Mouse (Mus musculus) kidney, adult 2 months (tissue): ENCODE measurements around the gene Prpf8.

Experiments
- CTCF ChIP-seq: fragments of 200-500 bp; conservative IDR thresholded peaks from 2 replicates; pipeline ENCODE4 v1.5.1; 2011; ENCODE audit warnings: low read depth, mild to moderate bottlenecking, control low read depth, low read length, moderate library complexity, mixed read lengths; ENCODE audit not compliant: insufficient read depth, insufficient read length
- POLR2A ChIP-seq: fragments of 200-500 bp; IDR thresholded peaks from one replicate; pipeline ENCODE4 v1.6.1; 2011; ENCODE audit warnings: low read depth, low read length, control low read depth

- peak; percentile 87 for TF ChIP-seq CTCF
- TF ChIP-seq POLR2A, result peak; percentile 93
These were observed 24.0 kb downstream of the Prpf8 start for GRCm38 (mm10) chr11:75510627-75510993.
